Mouse (Mus musculus) liver, adult 2 months (tissue): ENCODE data around the gene Igsf9. TPM values are rescaled to one million over a fixed set of nuclear protein-coding genes. Genes with fewer than 3 reads are reported as not detected.
A peak's percentile ranks its signal among the peaks of the same experiment; 100 is the strongest.

Experiments
- DNase-seq: peaks from one replicate; pipeline ENCODE4 v3.0.0-alpha.2; 2011; ENCODE audit warnings: low read depth, low spot score; ENCODE audit errors: extremely low read depth
- H3K27ac ChIP-seq: fragments of 200-500 bp; replicated peaks from 2 replicates; pipeline ENCODE4 v1.5.1; 2012; ENCODE audit warnings: low read depth, mild to moderate bottlenecking, control low read depth, inconsistent platforms, low read length; ENCODE audit not compliant: insufficient read depth
- H3K27me3 ChIP-seq: fragments of 200-500 bp; 2 replicates; pipeline ENCODE4 v1.6.1; 2012; ENCODE audit warnings: mild to moderate bottlenecking, moderate library complexity, low read length, inconsistent platforms; ENCODE audit not compliant: control insufficient read depth, insufficient read depth
- H3K36me3 ChIP-seq: fragments of 200-500 bp; 2 replicates; pipeline ENCODE4 v1.6.1; 2012; ENCODE audit warnings: low read length, inconsistent platforms; ENCODE audit not compliant: control insufficient read depth, insufficient read depth
- H3K4me1 ChIP-seq: fragments of 200-500 bp; 2 replicates; pipeline ENCODE4 v1.6.1; 2011; ENCODE audit warnings: low read length; ENCODE audit not compliant: control insufficient read depth, insufficient read depth
- H3K4me3 ChIP-seq: fragments of 200-500 bp; 2 replicates; pipeline ENCODE4 v1.5.1; 2011; ENCODE audit warnings: low read depth, mild to moderate bottlenecking, control low read depth, low read length, moderate library complexity; ENCODE audit not compliant: insufficient read depth
- H3K79me2 ChIP-seq: fragments of 200-500 bp; 2 replicates; pipeline ENCODE4 v1.6.1; 2012; ENCODE audit warnings: inconsistent platforms, mild to moderate bottlenecking, low read length, moderate library complexity; ENCODE audit not compliant: control insufficient read depth, insufficient read depth
- H3K9ac ChIP-seq: fragments of 200-500 bp; 2 replicates; pipeline ENCODE4 v1.6.1; 2012; ENCODE audit warnings: low read depth, mild to moderate bottlenecking, control low read depth, inconsistent platforms, low read length
- CTCF ChIP-seq: fragments of 200-500 bp; IDR thresholded peaks from 2 replicates; pipeline ENCODE4 v1.5.1; 2011; ENCODE audit warnings: low read depth, low read length, control low read depth
- POLR2A ChIP-seq: fragments of 200-500 bp; IDR thresholded peaks from 2 replicates; pipeline ENCODE4 v1.6.1; 2011; ENCODE audit warnings: low read length, control low read depth; ENCODE audit not compliant: insufficient read depth; ENCODE audit errors: extremely low read depth
- WGBS: fragments of 180-500 bp; shearing (Covaris S2); methylation state at CpG from one replicate; pipeline ENCODE4 v1.1.7; 2018; 5-methylcytosine and 5-hydroxymethylcytosine counted together
- polyA plus RNA-seq: library from polyadenylated mRNA; depleted of rRNA; stranded (reverse); fragments of >200 nt; gene quantifications from 2 replicates; pipeline ENCODE4 v1.2.3, GENCODE M21; 2012
- total RNA-seq: library from RNA; depleted of rRNA; stranded (reverse); fragments of >200 nt; gene quantifications from 2 replicates; pipeline ENCODE4 v1.2.3, GENCODE M21; 2014

Igsf9 gene
- total and polyA plus RNA-seq, 2 experiments, result 0.28 to 0.55 TPM

DNA sequence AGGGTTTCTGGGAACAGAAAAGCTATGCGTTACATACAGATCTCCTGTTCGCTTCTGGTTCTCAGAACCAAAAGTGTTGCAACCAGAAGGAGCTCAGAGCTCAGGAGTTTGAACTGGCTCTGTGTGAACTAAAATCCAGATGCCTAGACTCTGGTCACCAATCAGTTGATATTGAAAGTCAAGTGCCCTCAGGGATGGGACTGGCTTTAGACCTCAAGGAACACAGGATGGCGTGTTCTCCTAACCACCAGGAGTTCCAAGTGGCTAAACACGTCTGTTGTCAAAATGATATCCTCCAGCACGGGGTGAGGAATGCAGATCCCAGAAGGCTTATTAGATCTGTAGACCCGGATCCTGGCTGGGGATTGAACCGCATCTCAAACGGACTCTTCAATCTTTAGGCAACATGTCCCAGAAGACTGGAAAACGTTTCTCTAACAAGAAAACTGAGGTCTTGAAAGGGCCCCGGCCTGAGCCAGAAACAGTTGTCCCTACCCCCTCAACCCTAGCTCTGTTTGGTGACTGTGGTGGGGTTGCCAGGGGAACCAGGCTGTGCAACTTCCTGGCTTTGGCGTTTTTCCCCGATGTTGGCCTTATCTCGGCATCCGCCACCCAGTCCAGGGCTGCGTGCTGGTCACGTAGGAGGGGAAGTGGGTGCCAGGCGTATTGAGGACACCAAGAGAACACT lies 32.1 kb downstream of the Igsf9 start:
- peak; percentile 30 for DNase-seq
- peak overlapping the region; percentile 77 for H3K27ac ChIP-seq
- WGBS, result 55% methylated on average over 17 of the region's 17 CpGs
- peaks cover 20% of the 10 kb centered on the region for H3K4me1 ChIP-seq
- no peaks in the 10 kb centered on the region for H3K27me3 ChIP-seq
- TF ChIP-seq POLR2A (no peak), CTCF (no peak)
- no peaks in the 10 kb centered on the region for H3K79me2 ChIP-seq
- no peaks in the 10 kb centered on the region for H3K36me3 ChIP-seq
- H3K4me3 ChIP-seq, result no peak overlapping the region
- H3K9ac ChIP-seq, result no peak overlapping the region

DNA sequence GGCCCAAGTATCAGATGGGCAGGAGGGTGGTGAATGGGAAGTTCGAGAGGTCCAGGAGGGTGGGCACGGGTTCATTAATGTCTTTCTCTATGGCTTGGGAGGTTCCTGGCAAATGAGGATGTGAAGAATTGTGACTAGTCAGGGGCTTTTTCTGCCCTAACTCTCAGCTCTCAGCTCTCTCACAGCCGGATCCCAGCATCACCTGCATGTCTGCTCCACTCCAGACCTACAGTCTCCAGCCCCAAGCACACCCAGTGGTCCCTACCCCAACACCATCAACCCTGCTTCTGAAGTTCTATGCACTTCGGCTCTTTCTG lies 32.6 kb downstream of the Igsf9 start:
- H3K36me3 ChIP-seq, result no peaks in the 10 kb centered on the region
- H3K27ac ChIP-seq, result peak overlapping the region; percentile 77
- TF ChIP-seq CTCF (no peak), POLR2A (no peak)
- 49% methylated on average over 4 of the region's 4 CpGs for WGBS
- H3K4me1 ChIP-seq, result peaks cover 20% of the 10 kb centered on the region
- no peak overlapping the region for H3K4me3 ChIP-seq
- DNase-seq, result no peak
- H3K27me3 ChIP-seq, result no peaks in the 10 kb centered on the region
- H3K79me2 ChIP-seq, result no peaks in the 10 kb centered on the region
- no peak overlapping the region for H3K9ac ChIP-seq

DNA sequence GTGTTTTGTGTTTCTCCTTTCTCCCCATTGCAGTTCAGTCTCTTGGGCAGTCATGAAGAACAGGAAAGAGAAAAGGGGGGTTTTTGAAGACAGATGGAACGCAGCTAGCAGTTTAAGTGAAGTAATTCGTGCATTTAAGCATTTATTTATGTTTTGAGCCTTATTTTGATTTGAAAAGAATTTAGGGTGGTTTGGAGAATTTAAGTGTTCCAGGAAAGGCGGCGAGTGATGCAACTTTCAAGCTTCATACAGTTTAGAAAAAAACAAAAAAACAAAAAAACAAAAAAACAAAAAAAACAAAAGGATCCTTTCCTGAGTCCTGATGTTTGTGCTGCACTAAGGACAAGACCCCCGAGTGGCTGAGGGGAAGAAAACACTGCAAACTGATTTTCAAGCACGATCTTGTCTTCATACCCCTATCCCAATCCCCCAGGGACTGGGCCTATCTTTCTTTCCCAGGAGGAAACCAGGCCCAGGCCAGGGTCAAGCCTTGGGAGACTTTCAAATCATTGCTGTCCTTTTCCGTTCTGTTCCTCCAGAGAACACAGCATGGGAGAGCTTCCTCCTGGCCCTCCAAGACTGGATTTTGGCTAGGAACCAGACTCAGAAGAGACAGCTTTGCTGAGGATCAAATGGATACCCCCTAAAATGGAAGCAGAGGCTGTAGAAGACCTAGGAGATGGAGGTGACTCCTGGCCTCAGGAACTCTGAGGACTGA lies 33.1 kb downstream of the Igsf9 start:
- Histone ChIP-seq H3K27me3 (no peaks in the 10 kb centered on the region), H3K4me3 (no peak overlapping the region), H3K4me1 (peaks cover 19% of the 10 kb centered on the region), H3K79me2 (no peaks in the 10 kb centered on the region), H3K36me3 (no peaks in the 10 kb centered on the region), H3K27ac (peak overlapping the region; percentile 78), H3K9ac (no peak overlapping the region)
- 69% methylated on average over 7 of the region's 7 CpGs for WGBS
- DNase-seq, result no peak
- TF ChIP-seq CTCF, result no peak
- TF ChIP-seq POLR2A, result no peak

DNA sequence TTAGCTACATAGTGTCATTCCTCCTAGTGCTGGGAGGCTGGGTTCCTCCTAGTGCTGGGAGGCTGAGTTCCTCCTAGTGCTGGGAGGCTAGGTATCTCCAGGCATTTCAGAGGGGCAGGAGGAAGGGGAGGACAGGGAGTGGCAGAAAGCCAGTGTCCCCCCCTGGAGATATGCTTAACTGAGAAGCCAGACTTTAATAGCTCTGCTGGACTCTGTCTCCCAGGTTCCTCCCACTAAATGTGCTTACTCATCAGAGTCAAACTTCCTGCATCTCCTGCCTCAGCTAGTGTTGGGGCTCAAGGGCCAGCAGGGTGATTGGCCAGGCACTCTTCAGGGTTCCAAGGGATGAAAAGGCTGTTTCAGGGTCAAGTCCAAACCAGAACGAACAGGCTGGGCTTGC lies 33.8 kb downstream of the Igsf9 start:
- H3K27me3 ChIP-seq, result no peaks in the 10 kb centered on the region
- H3K27ac ChIP-seq, result peak overlapping the region; percentile 78
- H3K4me1 ChIP-seq, result peaks cover 15% of the 10 kb centered on the region
- no peaks in the 10 kb centered on the region for H3K36me3 ChIP-seq
- 57% methylated on average over 1 of the region's 1 CpGs for WGBS
- DNase-seq, result no peak
- H3K79me2 ChIP-seq, result no peaks in the 10 kb centered on the region
- TF ChIP-seq POLR2A (no peak), CTCF (no peak)
- H3K4me3 ChIP-seq, result no peak overlapping the region
- H3K9ac ChIP-seq, result no peak overlapping the region

DNA sequence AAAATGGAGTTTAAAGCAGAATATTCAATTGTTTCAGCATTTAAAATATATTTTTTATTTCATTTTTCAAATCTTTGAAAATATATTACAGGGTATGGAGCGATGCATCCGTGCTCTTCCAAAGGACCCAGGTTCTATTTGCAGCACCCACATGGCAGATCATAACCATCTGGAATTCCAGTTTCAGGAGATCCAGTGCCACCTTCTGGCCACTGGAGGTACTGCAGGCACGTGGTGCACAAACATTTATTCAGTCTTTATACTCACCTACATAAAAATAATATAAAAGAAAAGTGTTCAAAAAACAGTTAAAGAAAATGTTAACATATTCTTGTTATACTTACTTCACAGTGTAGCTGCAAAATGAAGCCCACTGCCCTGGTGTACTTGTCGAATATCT lies 36.4 kb downstream of the Igsf9 start:
- Histone ChIP-seq H3K27me3 (no peaks in the 10 kb centered on the region), H3K36me3 (no peaks in the 10 kb centered on the region), H3K79me2 (no peaks in the 10 kb centered on the region), H3K4me1 (peaks cover 12% of the 10 kb centered on the region), H3K9ac (no peak overlapping the region), H3K4me3 (no peak overlapping the region), H3K27ac (no peak overlapping the region)
- no peak for DNase-seq
- 74% methylated on average over 4 of the region's 4 CpGs for WGBS
- TF ChIP-seq POLR2A (no peak), CTCF (peak; percentile 55; the same call in 1 of the 2 replicates)

DNA sequence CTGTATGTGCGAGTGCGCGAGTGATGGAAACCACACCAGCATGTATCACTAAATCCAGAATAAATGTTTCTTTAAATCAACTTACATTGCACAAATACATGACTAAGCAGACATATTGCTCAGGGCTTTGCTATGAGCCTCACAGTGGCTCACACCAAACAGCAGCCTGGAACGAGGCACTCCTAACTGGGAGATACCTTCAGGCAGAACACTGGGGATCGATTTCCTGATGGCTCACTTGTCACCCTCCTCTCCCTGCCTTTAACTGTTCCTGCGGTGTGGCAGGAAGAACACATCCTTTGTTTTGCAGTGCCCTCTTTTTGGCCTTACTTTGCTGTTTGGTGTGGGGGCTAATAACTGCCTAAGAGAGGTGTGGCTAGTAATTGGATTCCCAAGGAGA lies 38.1 kb downstream of the Igsf9 start:
- no peak for DNase-seq
- no peak overlapping the region for H3K4me3 ChIP-seq
- peaks cover 7% of the 10 kb centered on the region; the same call in 1 of the 2 replicates for H3K4me1 ChIP-seq
- H3K79me2 ChIP-seq, result no peaks in the 10 kb centered on the region
- H3K9ac ChIP-seq, result no peak overlapping the region
- H3K27me3 ChIP-seq, result no peaks in the 10 kb centered on the region
- WGBS, result 49% methylated on average over 6 of the region's 6 CpGs
- TF ChIP-seq CTCF (no peak), POLR2A (no peak)
- no peak overlapping the region for H3K27ac ChIP-seq
- no peaks in the 10 kb centered on the region for H3K36me3 ChIP-seq
